Mouse (Mus musculus) heart, adult 2 months (tissue): ENCODE measurements at regions not wholly inside any gene's neighbourhood (a gene's known extent, or its start where the extent isn't known, plus 50 kb on each side); places are given as distances from the start of the nearest gene placed in this dataset.

Source experiments
- CTCF ChIP-seq: fragments of 200-600 bp; IDR thresholded peaks from 2 replicates; pipeline ENCODE4 v1.8.1; 2022; ENCODE audit warnings: antibody characterized with exemption, mild to moderate bottlenecking, moderate library complexity
- EP300 ChIP-seq: fragments of 200-500 bp; IDR thresholded peaks from 2 replicates; pipeline ENCODE4 v1.6.1; 2011; ENCODE audit warnings: low read depth, low read length, control low read depth; ENCODE audit not compliant: insufficient read depth
- POLR2A ChIP-seq: fragments of 200-500 bp; IDR thresholded peaks from 2 replicates; pipeline ENCODE4 v1.6.1; 2011; ENCODE audit warnings: mild to moderate bottlenecking, low read depth, low read length, control low read depth; ENCODE audit not compliant: insufficient read depth

DNA sequence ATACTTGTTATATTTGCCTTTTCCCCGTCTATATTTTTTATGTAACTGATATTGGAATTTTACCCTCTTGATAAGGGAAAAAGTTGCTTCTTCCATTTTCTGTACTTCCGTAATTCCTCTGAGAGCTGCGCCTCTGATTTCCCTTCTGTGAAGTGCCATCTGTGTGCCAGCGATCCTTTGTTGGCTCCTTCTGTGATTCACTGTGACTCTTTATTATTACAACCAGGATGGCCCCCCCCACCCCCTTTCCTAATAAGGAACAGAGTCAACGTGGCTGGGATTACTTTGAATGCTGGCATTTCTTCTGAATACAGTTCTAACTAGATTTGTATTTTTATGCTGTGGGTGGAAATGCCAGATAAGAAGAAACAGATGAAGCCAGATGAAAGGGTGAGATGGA is 602.9 kb upstream of the Fam92a start:
- TF ChIP-seq POLR2A (no peak), CTCF (no peak), EP300 (no peak)
